Mouse (Mus musculus) cerebellum, adult 9-11 months (tissue): ENCODE results near the gene Scyl3.

Source experiments
- DNase-seq: peaks from one replicate; pipeline ENCODE4 v3.0.0; 2022

Scyl3 gene

GRCm38 (mm10) chr1:163928846-163929245 lies at the start of gene Scyl3:
Scyl3 (plus strand) TSS chr1:163929100.
- DNase-seq = peak; percentile 11

- no peak for DNase-seq
Observed at GRCm38 (mm10) chr1:163889629-163890028, 39.3 kb upstream of the Scyl3 start.

- no peak for DNase-seq
Observed at GRCm38 (mm10) chr1:163893294-163893693, 35.6 kb upstream of the Scyl3 start.

GRCm38 (mm10) chr1:163893774-163894527 lies 34.9 kb upstream of the Scyl3 start:
- no peak for DNase-seq

GRCm38 (mm10) chr1:163898291-163898764 lies 30.6 kb upstream of the Scyl3 start:
- DNase-seq = no peak

GRCm38 (mm10) chr1:163899575-163899974 lies 29.3 kb upstream of the Scyl3 start:
- no peak for DNase-seq

- DNase-seq = no peak
Observed at GRCm38 (mm10) chr1:163900168-163900567, 28.7 kb upstream of the Scyl3 start.

- no peak for DNase-seq
Observed at GRCm38 (mm10) chr1:163903411-163903810, 25.5 kb upstream of the Scyl3 start.

- no peak for DNase-seq
Observed at GRCm38 (mm10) chr1:163907007-163907811, 21.7 kb upstream of the Scyl3 start.

- DNase-seq = no peak
Observed at GRCm38 (mm10) chr1:163908389-163908788, 20.5 kb upstream of the Scyl3 start.

GRCm38 (mm10) chr1:163910343-163910742 lies 18.6 kb upstream of the Scyl3 start:
- no peak for DNase-seq

- DNase-seq = no peak
Observed at GRCm38 (mm10) chr1:163910785-163911184, 18.1 kb upstream of the Scyl3 start.

GRCm38 (mm10) chr1:163911981-163912380 lies 16.9 kb upstream of the Scyl3 start:
- no peak for DNase-seq

GRCm38 (mm10) chr1:163917349-163918160 lies 11.3 kb upstream of the Scyl3 start:
- no peak for DNase-seq

- no peak for DNase-seq
Observed at GRCm38 (mm10) chr1:163924093-163924492, 4.8 kb upstream of the Scyl3 start.

- peak; percentile 91 for DNase-seq
Observed at GRCm38 (mm10) chr1:163929636-163930457, 947 bp downstream of the Scyl3 start.

- DNase-seq = no peak
Observed at GRCm38 (mm10) chr1:163930458-163930794, 1.5 kb downstream of the Scyl3 start.

- DNase-seq = no peak
Observed at GRCm38 (mm10) chr1:163931801-163932200, 2.9 kb downstream of the Scyl3 start.

- no peak for DNase-seq
Observed at GRCm38 (mm10) chr1:163934591-163934990, 5.7 kb downstream of the Scyl3 start.

GRCm38 (mm10) chr1:163942056-163942455 lies 13.2 kb downstream of the Scyl3 start:
- no peak for DNase-seq

GRCm38 (mm10) chr1:163953396-163953795 lies 24.5 kb downstream of the Scyl3 start:
- DNase-seq = no peak

GRCm38 (mm10) chr1:163958036-163958435 lies 29.1 kb downstream of the Scyl3 start:
- no peak for DNase-seq
